8 mouse cellular contexts compared by ENCODE assay signal in the genomic region with DNA sequence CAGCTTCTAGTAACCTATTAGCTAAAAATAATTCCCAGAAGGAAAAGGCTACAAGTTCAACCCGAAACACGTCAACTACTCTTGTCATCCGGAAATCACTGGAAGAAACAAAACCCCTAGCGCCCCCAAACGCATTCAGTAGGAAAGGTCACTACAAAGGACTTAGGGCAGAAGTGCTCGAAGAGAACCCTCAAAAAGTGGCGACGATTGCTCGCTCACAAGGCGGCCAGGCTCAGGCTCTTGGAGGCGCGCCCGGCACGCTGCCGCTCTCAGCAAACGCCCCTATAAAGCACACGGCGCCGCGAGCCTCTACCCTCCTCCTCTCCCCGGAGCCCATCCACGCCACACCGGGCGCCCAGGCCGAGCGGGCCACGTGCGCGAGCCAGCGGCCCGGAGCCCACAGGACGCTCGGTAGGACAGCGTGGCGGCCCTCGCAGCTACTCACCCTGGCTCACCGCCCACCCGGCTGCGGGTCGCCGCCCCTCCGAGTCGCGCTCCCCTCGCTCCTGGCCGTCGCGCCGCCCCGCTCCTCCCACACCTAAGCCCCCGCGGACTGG. TPM values are rescaled to one million over a fixed set of nuclear protein-coding genes. Genes with fewer than 3 reads are reported as not detected.
DNase-seq lines count a peak whose midpoint lies in the region; ATAC-seq and TF ChIP-seq lines count a peak whose summit lies in the region.

No protein-coding gene starts in this region.

- peaks cover 58% of the 10 kb centered on the region for H3K4me1 ChIP-seq in E14TG2a.4 (replicated peaks; ENCODE audit: low read depth, low read length)
- peaks cover 9% of the 10 kb centered on the region for H3K4me1 ChIP-seq in cortical plate, adult 2 months (ENCODE audit: control insufficient read depth, insufficient read depth, low read length)
- H3K4me1 ChIP-seq in kidney, adult 2 months (ENCODE audit: control insufficient read depth, insufficient read depth, low read length), result peaks cover 20% of the 10 kb centered on the region
- H3K4me1 ChIP-seq in liver, embryonic 12.5 days, result peaks cover 58% of the 10 kb centered on the region
- H3K4me1 ChIP-seq in midbrain, embryonic 16.5 days (ENCODE audit: control insufficient read depth, insufficient read depth, low read length), result peaks cover 29% of the 10 kb centered on the region

- WGBS in kidney, adult 2 months, result 1% methylated on average over 52 of the region's 52 CpGs
- under 1% methylated on average over 52 of the region's 52 CpGs for WGBS in liver, embryonic 12.5 days (ENCODE audit: insufficient replicate concordance)
- 0% methylated on average over 52 of the region's 52 CpGs for WGBS in midbrain, embryonic 16.5 days

- peaks cover 52% of the 10 kb centered on the region for H3K36me3 ChIP-seq in E14TG2a.4 (ENCODE audit: insufficient read depth, low read length)
- H3K36me3 ChIP-seq in kidney, adult 2 months (ENCODE audit: control insufficient read depth, insufficient read depth, low read length), result no peaks in the 10 kb centered on the region
- H3K36me3 ChIP-seq in liver, embryonic 12.5 days, result peaks cover 32% of the 10 kb centered on the region
- H3K36me3 ChIP-seq in midbrain, embryonic 16.5 days (ENCODE audit: control insufficient read depth, insufficient read depth, low read length), result no peaks in the 10 kb centered on the region

- TF ChIP-seq POLR2A in cortical plate, adult 2 months (IDR thresholded peaks at IDR 0.05; ENCODE audit: extremely low read depth, insufficient read depth, low read length), result no peak
- TF ChIP-seq POLR2A in kidney, adult 2 months (IDR thresholded peaks at IDR 0.05; ENCODE audit: low read depth, low read length), result no peak

- peak overlapping the region; percentile 30; the same call in 1 of the 2 replicates for H3K27ac ChIP-seq in cortical plate, adult 2 months (ENCODE audit: insufficient read depth, low read length)
- H3K27ac ChIP-seq in kidney, adult 2 months (ENCODE audit: insufficient read depth, low read depth, low read length), result peak overlapping the region; percentile 80
- peak overlapping the region; percentile 88 for H3K27ac ChIP-seq in liver, embryonic 12.5 days
- H3K27ac ChIP-seq in midbrain, embryonic 16.5 days (ENCODE audit: low read length), result peak overlapping the region; percentile 92

- peak; percentile 77 for DNase-seq in A20 (ENCODE audit: low read depth, low spot score)
- DNase-seq in gastrocnemius, postnatal 14 days, result peak; percentile 65
- DNase-seq in kidney, adult 2 months, result peak; percentile 80
- no peak for DNase-seq in right cerebral cortex, postnatal 25 days

- H3K9me3 ChIP-seq in E14TG2a.4 (ENCODE audit: low read length), result no peaks in the 10 kb centered on the region
- no peaks in the 10 kb centered on the region for H3K9me3 ChIP-seq in liver, embryonic 12.5 days (replicated peaks)
- H3K9me3 ChIP-seq in midbrain, embryonic 16.5 days (replicated peaks; ENCODE audit: control insufficient read depth, low read length, poor library complexity, severe bottlenecking), result no peaks in the 10 kb centered on the region

- intact Hi-C loops in gastrocnemius, postnatal 14 days (cut with DNase I; ENCODE audit: low total_unique reads), result no loop called here

- H3K4me3 ChIP-seq in E14TG2a.4 (replicated peaks; ENCODE audit: low read length), result peak overlapping the region; percentile 98
- H3K4me3 ChIP-seq in cortical plate, adult 2 months (ENCODE audit: insufficient read depth, low read length), result peak overlapping the region; percentile 66
- peak overlapping the region; percentile 97 for H3K4me3 ChIP-seq in kidney, adult 2 months (ENCODE audit: insufficient read depth, low read depth, low read length)
- H3K4me3 ChIP-seq in liver, embryonic 12.5 days, result peak overlapping the region; percentile 97
- peak overlapping the region; percentile 71 for H3K4me3 ChIP-seq in midbrain, embryonic 16.5 days (ENCODE audit: low read depth, low read length)

- peak overlapping the region; percentile 83 for H3K4me2 ChIP-seq in liver, embryonic 12.5 days
- peak overlapping the region; percentile 76 for H3K4me2 ChIP-seq in midbrain, embryonic 16.5 days (ENCODE audit: low read length)

- ATAC-seq in liver, embryonic 12.5 days, result peak; percentile 63
- ATAC-seq in midbrain, embryonic 16.5 days, result peak; percentile 74

- no peak for TF ChIP-seq CTCF in E14TG2a.4 (conservative IDR thresholded peaks at IDR 0.05; ENCODE audit: low read length)
- no peak for TF ChIP-seq CTCF in cortical plate, adult 2 months (IDR thresholded peaks at IDR 0.05; ENCODE audit: extremely low read depth, insufficient read depth, low read length)
- no peak for TF ChIP-seq CTCF in kidney, adult 2 months (conservative IDR thresholded peaks at IDR 0.05; ENCODE audit: insufficient read depth, insufficient read length, low read depth, low read length)

- no peaks in the 10 kb centered on the region for H3K27me3 ChIP-seq in E14TG2a.4 (ENCODE audit: insufficient read depth, low read length)
- no peaks in the 10 kb centered on the region for H3K27me3 ChIP-seq in kidney, adult 2 months (replicated peaks; ENCODE audit: control insufficient read depth, insufficient read depth, low read length)
- H3K27me3 ChIP-seq in liver, embryonic 12.5 days (replicated peaks), result no peaks in the 10 kb centered on the region
- H3K27me3 ChIP-seq in midbrain, embryonic 16.5 days (ENCODE audit: control insufficient read depth, insufficient read depth, low read depth, low read length), result no peaks in the 10 kb centered on the region

- peak overlapping the region; percentile 94 for H3K9ac ChIP-seq in liver, embryonic 12.5 days
- H3K9ac ChIP-seq in midbrain, embryonic 16.5 days (ENCODE audit: low read depth, low read length), result peak overlapping the region; percentile 91

RNA-seq across cellular contexts. Expression of a gene that starts 0.9 kb away (rescaled TPM):
- polyA plus RNA-seq in cortical plate, adult 2 months (2012; rRNA removed), result 46.0 and 46.6 TPM in 2 replicates
- 10 to 100 TPM; 35.6 to 38.0 TPM for total RNA-seq in gastrocnemius, postnatal 14 days (2021)
- polyA plus RNA-seq in kidney, adult 2 months (2012; rRNA removed), result 78.2 and 81.1 TPM in 2 replicates
- 38.1 and 40.0 TPM in 2 replicates for polyA plus RNA-seq in liver, embryonic 12.5 days (2016; fragmentation: Nextera tagmentation; extraction: Ambion mirVana)
- polyA plus RNA-seq in midbrain, embryonic 16.5 days (2015; fragmentation: Nextera tagmentation; extraction: Ambion mirVana), result 53.5 and 54.5 TPM in 2 replicates

RNA-seq across cellular contexts. Expression of a gene that starts 36.4 kb away (rescaled TPM):
- polyA plus RNA-seq in cortical plate, adult 2 months (2012; rRNA removed), result 11.3 and 12.4 TPM in 2 replicates
- total RNA-seq in gastrocnemius, postnatal 14 days (2021), result 10 to 100 TPM; 10.6 to 11.9 TPM
- 39.3 and 46.2 TPM in 2 replicates for polyA plus RNA-seq in kidney, adult 2 months (2012; rRNA removed)
- 9.3 and 9.6 TPM in 2 replicates for polyA plus RNA-seq in liver, embryonic 12.5 days (2016; fragmentation: Nextera tagmentation; extraction: Ambion mirVana)
- 24.9 and 26.5 TPM in 2 replicates for polyA plus RNA-seq in midbrain, embryonic 16.5 days (2015; fragmentation: Nextera tagmentation; extraction: Ambion mirVana)

RNA-seq across cellular contexts. Expression of a gene that starts 47.7 kb away (rescaled TPM):
- polyA plus RNA-seq in cortical plate, adult 2 months (2012; rRNA removed), result 19.1 and 20.6 TPM in 2 replicates
- total RNA-seq in gastrocnemius, postnatal 14 days (2021), result 10 to 100 TPM; 16.9 to 19.9 TPM
- polyA plus RNA-seq in kidney, adult 2 months (2012; rRNA removed), result 29.1 and 30.0 TPM in 2 replicates
- 27.3 and 30.4 TPM in 2 replicates for polyA plus RNA-seq in liver, embryonic 12.5 days (2016; fragmentation: Nextera tagmentation; extraction: Ambion mirVana)
- 32.3 and 33.5 TPM in 2 replicates for polyA plus RNA-seq in midbrain, embryonic 16.5 days (2015; fragmentation: Nextera tagmentation; extraction: Ambion mirVana)

RNA-seq across cellular contexts. Expression of a gene that starts 53.7 kb away (rescaled TPM):
- 16.0 and 17.1 TPM in 2 replicates for polyA plus RNA-seq in cortical plate, adult 2 months (2012; rRNA removed)
- 100 to 1,000 TPM; 144 to 173 TPM for total RNA-seq in gastrocnemius, postnatal 14 days (2021)
- 33.0 and 44.8 TPM in 2 replicates for polyA plus RNA-seq in kidney, adult 2 months (2012; rRNA removed)
- 170 and 173 TPM in 2 replicates for polyA plus RNA-seq in liver, embryonic 12.5 days (2016; fragmentation: Nextera tagmentation; extraction: Ambion mirVana)
- 27.1 and 29.5 TPM in 2 replicates for polyA plus RNA-seq in midbrain, embryonic 16.5 days (2015; fragmentation: Nextera tagmentation; extraction: Ambion mirVana)

Comparison
In these comparisons a context has a peak if more than half of its experiments do, and no peak if none do; other contexts are left out.
1. H3K27ac ChIP-seq: peak in every context shown above with its lines; median percentile 92 in midbrain, embryonic 16.5 days; 88 in liver, embryonic 12.5 days; 80 in kidney, adult 2 months; 30 in cortical plate, adult 2 months.